Mouse (Mus musculus): Measurements from ENCODE around the gene Cdk17. TPM values are rescaled to one million over a fixed set of nuclear protein-coding genes. Genes with fewer than 3 reads are reported as not detected.

The Cdk17 gene
- polyA plus RNA-seq, 1 experiment from 2014 or later: 61.1 TPM

GRCm38 (mm10) chr10:93231893-93232292, 71.2 kb downstream of the Cdk17 start:
- DNase-seq (ENCODE audit: low spot score) (no peak), ATAC-seq (ENCODE audit: low FRiP score) (no peak)
- no peaks in the 10 kb centered on the region for H3K9me3 ChIP-seq (ENCODE audit: control insufficient read depth, low read length)
- no peak overlapping the region for H3K4me3 ChIP-seq (replicated peaks; ENCODE audit: low read length)
- H3K27me3 ChIP-seq (ENCODE audit: control insufficient read depth, insufficient read depth, low read length): no peaks in the 10 kb centered on the region
- 90% methylated on average over 5 of the region's 5 CpGs for WGBS
- no peaks in the 10 kb centered on the region for H3K4me1 ChIP-seq (replicated peaks; ENCODE audit: control insufficient read depth, insufficient read depth, low read length)
- no peak overlapping the region for H3K9ac ChIP-seq
- peaks cover 57% of the 10 kb centered on the region for H3K36me3 ChIP-seq (replicated peaks; ENCODE audit: control insufficient read depth, insufficient read depth)
- no peak overlapping the region for H3K27ac ChIP-seq
- no peak overlapping the region for H3K4me2 ChIP-seq (replicated peaks)

- no peak for ATAC-seq (ENCODE audit: low FRiP score)
- peaks cover 66% of the 10 kb centered on the region for H3K36me3 ChIP-seq (replicated peaks; ENCODE audit: control insufficient read depth, insufficient read depth)
- no peak overlapping the region for H3K4me2 ChIP-seq (replicated peaks)
- 93% methylated on average over 6 of the region's 6 CpGs for WGBS
- H3K4me3 ChIP-seq (replicated peaks; ENCODE audit: low read length): no peak overlapping the region
- no peaks in the 10 kb centered on the region for H3K9me3 ChIP-seq (ENCODE audit: control insufficient read depth, low read length)
- no peak overlapping the region for H3K27ac ChIP-seq
- no peaks in the 10 kb centered on the region for H3K27me3 ChIP-seq (ENCODE audit: control insufficient read depth, insufficient read depth, low read length)
- no peak overlapping the region for H3K9ac ChIP-seq
- no peaks in the 10 kb centered on the region for H3K4me1 ChIP-seq (replicated peaks; ENCODE audit: control insufficient read depth, insufficient read depth, low read length)
- no peak for DNase-seq (ENCODE audit: low spot score)
Observed at GRCm38 (mm10) chr10:93233665-93234194, 73.1 kb downstream of the Cdk17 start.

- Histone ChIP-seq H3K4me3 (replicated peaks; ENCODE audit: low read length) (no peak overlapping the region), H3K9me3 (ENCODE audit: control insufficient read depth, low read length) (no peaks in the 10 kb centered on the region), H3K4me2 (replicated peaks) (no peak overlapping the region), H3K4me1 (replicated peaks; ENCODE audit: control insufficient read depth, insufficient read depth, low read length) (no peaks in the 10 kb centered on the region), H3K9ac (no peak overlapping the region), H3K27ac (no peak overlapping the region), H3K36me3 (replicated peaks; ENCODE audit: control insufficient read depth, insufficient read depth) (peaks cover 73% of the 10 kb centered on the region), H3K27me3 (ENCODE audit: control insufficient read depth, insufficient read depth, low read length) (no peaks in the 10 kb centered on the region)
- 95% methylated on average over 9 of the region's 9 CpGs for WGBS
- DNase-seq (ENCODE audit: low spot score) (no peak), ATAC-seq (ENCODE audit: low FRiP score) (no peak)
Observed at GRCm38 (mm10) chr10:93234692-93235091, 74.0 kb downstream of the Cdk17 start.

GRCm38 (mm10) chr10:93239201-93239806, 78.6 kb downstream of the Cdk17 start:
- ATAC-seq (ENCODE audit: low FRiP score) (no peak), DNase-seq (ENCODE audit: low spot score) (no peak)
- H3K4me2 ChIP-seq (replicated peaks): no peak overlapping the region
- H3K27me3 ChIP-seq (ENCODE audit: control insufficient read depth, insufficient read depth, low read length): no peaks in the 10 kb centered on the region
- peaks cover 66% of the 10 kb centered on the region for H3K36me3 ChIP-seq (replicated peaks; ENCODE audit: control insufficient read depth, insufficient read depth)
- H3K9me3 ChIP-seq (ENCODE audit: control insufficient read depth, low read length): no peaks in the 10 kb centered on the region
- H3K27ac ChIP-seq: no peak overlapping the region
- H3K4me3 ChIP-seq (replicated peaks; ENCODE audit: low read length): no peak overlapping the region
- H3K9ac ChIP-seq: no peak overlapping the region
- no peaks in the 10 kb centered on the region for H3K4me1 ChIP-seq (replicated peaks; ENCODE audit: control insufficient read depth, insufficient read depth, low read length)
- 79% methylated on average over 9 of the region's 9 CpGs for WGBS

GRCm38 (mm10) chr10:93242208-93242607, 81.5 kb downstream of the Cdk17 start:
- H3K36me3 ChIP-seq (replicated peaks; ENCODE audit: control insufficient read depth, insufficient read depth): peaks cover 53% of the 10 kb centered on the region
- no peaks in the 10 kb centered on the region for H3K27me3 ChIP-seq (ENCODE audit: control insufficient read depth, insufficient read depth, low read length)
- no peak overlapping the region for H3K4me2 ChIP-seq (replicated peaks)
- 9% methylated on average over 3 of the region's 3 CpGs for WGBS
- no peak overlapping the region for H3K9ac ChIP-seq
- no peak overlapping the region for H3K4me3 ChIP-seq (replicated peaks; ENCODE audit: low read length)
- H3K4me1 ChIP-seq (replicated peaks; ENCODE audit: control insufficient read depth, insufficient read depth, low read length): no peaks in the 10 kb centered on the region
- no peak overlapping the region for H3K27ac ChIP-seq
- DNase-seq (ENCODE audit: low spot score) (no peak), ATAC-seq (ENCODE audit: low FRiP score) (no peak)
- no peaks in the 10 kb centered on the region for H3K9me3 ChIP-seq (ENCODE audit: control insufficient read depth, low read length)

- no peaks in the 10 kb centered on the region for H3K4me1 ChIP-seq (replicated peaks; ENCODE audit: control insufficient read depth, insufficient read depth, low read length)
- no peaks in the 10 kb centered on the region for H3K27me3 ChIP-seq (ENCODE audit: control insufficient read depth, insufficient read depth, low read length)
- no peak overlapping the region for H3K9ac ChIP-seq
- 8% methylated on average over 5 of the region's 5 CpGs for WGBS
- H3K4me2 ChIP-seq (replicated peaks): no peak overlapping the region
- H3K9me3 ChIP-seq (ENCODE audit: control insufficient read depth, low read length): no peaks in the 10 kb centered on the region
- H3K36me3 ChIP-seq (replicated peaks; ENCODE audit: control insufficient read depth, insufficient read depth): peaks cover 48% of the 10 kb centered on the region
- no peak for DNase-seq (ENCODE audit: low spot score)
- no peak for ATAC-seq (ENCODE audit: low FRiP score)
- no peak overlapping the region for H3K4me3 ChIP-seq (replicated peaks; ENCODE audit: low read length)
- no peak overlapping the region for H3K27ac ChIP-seq
Observed at GRCm38 (mm10) chr10:93242861-93243260, 82.2 kb downstream of the Cdk17 start.

GRCm38 (mm10) chr10:93244209-93244705, 83.6 kb downstream of the Cdk17 start:
- H3K9ac ChIP-seq: no peak overlapping the region

GRCm38 (mm10) chr10:93246185-93246920, 85.7 kb downstream of the Cdk17 start:
- no peak for ATAC-seq (ENCODE audit: low FRiP score)
- H3K9me3 ChIP-seq (ENCODE audit: control insufficient read depth, low read length): no peaks in the 10 kb centered on the region
- no peaks in the 10 kb centered on the region for H3K4me1 ChIP-seq (replicated peaks; ENCODE audit: control insufficient read depth, insufficient read depth, low read length)
- H3K4me2 ChIP-seq (replicated peaks): no peak overlapping the region
- peaks cover 21% of the 10 kb centered on the region for H3K36me3 ChIP-seq (replicated peaks; ENCODE audit: control insufficient read depth, insufficient read depth)
- DNase-seq (ENCODE audit: low spot score): no peak
- no peaks in the 10 kb centered on the region for H3K27me3 ChIP-seq (ENCODE audit: control insufficient read depth, insufficient read depth, low read length)
- no peak overlapping the region for H3K9ac ChIP-seq
- H3K4me3 ChIP-seq (replicated peaks; ENCODE audit: low read length): no peak overlapping the region
- 97% methylated on average over 7 of the region's 7 CpGs for WGBS
- H3K27ac ChIP-seq: no peak overlapping the region

More at GRCm38 (mm10) chr10:93244209-93244705, 83.6 kb downstream of the Cdk17 start:
- Histone ChIP-seq H3K4me1 (replicated peaks; ENCODE audit: control insufficient read depth, insufficient read depth, low read length) (no peaks in the 10 kb centered on the region), H3K27ac (no peak overlapping the region), H3K9me3 (ENCODE audit: control insufficient read depth, low read length) (no peaks in the 10 kb centered on the region), H3K4me3 (replicated peaks; ENCODE audit: low read length) (no peak overlapping the region), H3K4me2 (replicated peaks) (no peak overlapping the region), H3K27me3 (ENCODE audit: control insufficient read depth, insufficient read depth, low read length) (no peaks in the 10 kb centered on the region), H3K36me3 (replicated peaks; ENCODE audit: control insufficient read depth, insufficient read depth) (peaks cover 37% of the 10 kb centered on the region)
- ATAC-seq (ENCODE audit: low FRiP score): no peak
- 89% methylated on average over 10 of the region's 10 CpGs for WGBS
- no peak for DNase-seq (ENCODE audit: low spot score)

GRCm38 (mm10) chr10:93247422-93247821, 86.7 kb downstream of the Cdk17 start:
- no peak overlapping the region for H3K9ac ChIP-seq
- peaks cover 11% of the 10 kb centered on the region for H3K36me3 ChIP-seq (replicated peaks; ENCODE audit: control insufficient read depth, insufficient read depth)
- H3K9me3 ChIP-seq (ENCODE audit: control insufficient read depth, low read length): no peaks in the 10 kb centered on the region
- no peaks in the 10 kb centered on the region for H3K27me3 ChIP-seq (ENCODE audit: control insufficient read depth, insufficient read depth, low read length)
- H3K4me2 ChIP-seq (replicated peaks): no peak overlapping the region
- H3K4me1 ChIP-seq (replicated peaks; ENCODE audit: control insufficient read depth, insufficient read depth, low read length): no peaks in the 10 kb centered on the region
- WGBS: 87% methylated on average over 12 of the region's 12 CpGs
- H3K27ac ChIP-seq: no peak overlapping the region
- ATAC-seq (ENCODE audit: low FRiP score): no peak
- DNase-seq (ENCODE audit: low spot score): no peak
- H3K4me3 ChIP-seq (replicated peaks; ENCODE audit: low read length): no peak overlapping the region

Measured in hindbrain, embryonic 14.5 days (tissue).